Mouse (Mus musculus) olfactory bulb, adult 2 months (tissue): Measurements from ENCODE around the gene Arhgef3.

Experiments used
- CTCF ChIP-seq: fragments of 200-500 bp; IDR thresholded peaks from 2 replicates; pipeline ENCODE4 v1.5.1; 2012; ENCODE audit warnings: low read depth, mild to moderate bottlenecking, low read length, moderate library complexity; ENCODE audit not compliant: insufficient read depth
- POLR2A ChIP-seq: fragments of 200-500 bp; IDR thresholded peaks from 2 replicates; pipeline ENCODE4 v1.6.1; 2012; ENCODE audit warnings: mild to moderate bottlenecking, low read depth, low read length, moderate library complexity; ENCODE audit not compliant: insufficient read depth

- TF ChIP-seq CTCF (no peak), POLR2A (no peak)
Observed at GRCm38 (mm10) chr14:27200743-27201576, 86.3 kb downstream of the Arhgef3 start.
